Mouse (Mus musculus) midbrain, embryonic 13.5 days (tissue): Measurements from ENCODE around the gene 9330161L09Rik. TPM values are rescaled to one million over a fixed set of nuclear protein-coding genes. Genes with fewer than 3 reads are reported as not detected.

Source experiments
- ATAC-seq: fragments of 200-750 bp; cut with Nextera tagmentation; 2 replicates; pipeline ENCODE4 v1.8.0; 2017; ENCODE audit warnings: mild to moderate bottlenecking, moderate TSS enrichment, moderate library complexity
- H3K27ac ChIP-seq: fragments of 300-500 bp; sonication (generic); 2 replicates; pipeline ENCODE4 v1.5.1; 2015; ENCODE audit warnings: inconsistent platforms, mild to moderate bottlenecking, moderate library complexity
- H3K27me3 ChIP-seq: fragments of 300-500 bp; sonication (generic); 2 replicates; pipeline ENCODE4 v1.6.1; 2015; ENCODE audit warnings: mild to moderate bottlenecking, inconsistent platforms
- H3K36me3 ChIP-seq: fragments of 300-500 bp; sonication (generic); 2 replicates; pipeline ENCODE4 v1.6.1; 2015; ENCODE audit warnings: mild to moderate bottlenecking, inconsistent platforms
- H3K4me1 ChIP-seq: fragments of 300-500 bp; sonication (generic); replicated peaks from 2 replicates; pipeline ENCODE4 v1.6.1; 2015; ENCODE audit warnings: inconsistent platforms
- H3K4me2 ChIP-seq: fragments of 300-500 bp; sonication (generic); replicated peaks from 2 replicates; pipeline ENCODE4 v1.6.1; 2015; ENCODE audit warnings: moderate library complexity, mild to moderate bottlenecking, inconsistent platforms
- H3K4me3 ChIP-seq: fragments of 300-500 bp; sonication (generic); replicated peaks from 2 replicates; pipeline ENCODE4 v1.5.1; 2015; ENCODE audit warnings: mild to moderate bottlenecking, inconsistent platforms
- H3K9ac ChIP-seq: fragments of 300-500 bp; sonication (generic); replicated peaks from 2 replicates; pipeline ENCODE4 v1.6.1; 2015; ENCODE audit warnings: mild to moderate bottlenecking, inconsistent platforms
- H3K9me3 ChIP-seq: fragments of 300-500 bp; sonication (generic); 2 replicates; pipeline ENCODE4 v1.6.1; 2016; ENCODE audit warnings: mild to moderate bottlenecking, inconsistent platforms
- WGBS: fragments of 180-500 bp; shearing (Covaris S2); methylation state at CpG from one replicate; pipeline ENCODE4 v1.1.7; 2015; 5-methylcytosine and 5-hydroxymethylcytosine counted together
- polyA plus RNA-seq: library from polyadenylated mRNA; unstranded; fragments of >200 nt; fragmentation: Nextera tagmentation; extraction: Ambion mirVana; gene quantifications from 2 replicates; pipeline ENCODE4 v1.2.1, GENCODE M21; 2015

The 9330161L09Rik gene
- polyA plus RNA-seq, 1 experiment from 2014 or later = 1.2 TPM

GRCm38 (mm10) chr12:103360812-103361211 lies 46.8 kb downstream of the 9330161L09Rik start:
- Histone ChIP-seq H3K4me1 (peaks cover 7% of the 10 kb centered on the region; the same call in 1 of the 2 replicates), H3K27me3 (no peaks in the 10 kb centered on the region), H3K9me3 (no peaks in the 10 kb centered on the region), H3K27ac (no peak overlapping the region), H3K9ac (no peak overlapping the region), H3K4me2 (no peak overlapping the region), H3K36me3 (no peaks in the 10 kb centered on the region), H3K4me3 (no peak overlapping the region)
- WGBS = 87% methylated on average over 8 of the region's 8 CpGs
- no peak for ATAC-seq

GRCm38 (mm10) chr12:103358951-103359801 lies 48.4 kb downstream of the 9330161L09Rik start:
- Histone ChIP-seq H3K36me3 (no peaks in the 10 kb centered on the region), H3K27me3 (no peaks in the 10 kb centered on the region), H3K9ac (no peak overlapping the region), H3K27ac (no peak overlapping the region), H3K4me1 (peaks cover 7% of the 10 kb centered on the region; the same call in 1 of the 2 replicates), H3K4me2 (no peak overlapping the region), H3K9me3 (no peaks in the 10 kb centered on the region), H3K4me3 (no peak overlapping the region)
- ATAC-seq = no peak
- WGBS = 67% methylated on average over 4 of the region's 4 CpGs

- H3K4me3 ChIP-seq = no peak overlapping the region
- H3K9me3 ChIP-seq = no peaks in the 10 kb centered on the region
- H3K36me3 ChIP-seq = no peaks in the 10 kb centered on the region
- WGBS = 79% methylated on average over 8 of the region's 8 CpGs
- H3K4me2 ChIP-seq = no peak overlapping the region
- no peak for ATAC-seq
- H3K4me1 ChIP-seq = peaks cover 12% of the 10 kb centered on the region
- no peak overlapping the region for H3K9ac ChIP-seq
- H3K27ac ChIP-seq = no peak overlapping the region
- H3K27me3 ChIP-seq = no peaks in the 10 kb centered on the region
These were observed 49.4 kb downstream of the 9330161L09Rik start for GRCm38 (mm10) chr12:103358216-103358615.

Other genes starting within 250 kb of the 9330161L09Rik start
- gene Prima1, start 165.7 kb downstream of the 9330161L09Rik start, polyA plus RNA-seq = 1.6 and 2.1 TPM in 2 replicates
- 19.4 and 21.1 TPM in 2 replicates for gene Fam181a, start 96.8 kb downstream of the 9330161L09Rik start, polyA plus RNA-seq
- 0.57 and 0.82 TPM in 2 replicates for gene Asb2, start 51.8 kb downstream of the 9330161L09Rik start, polyA plus RNA-seq
- 18.3 and 19.6 TPM in 2 replicates for gene Otub2, start 19.1 kb downstream of the 9330161L09Rik start, polyA plus RNA-seq
- gene Ddx24, start 18.0 kb upstream of the 9330161L09Rik start, polyA plus RNA-seq = 138 and 163 TPM in 2 replicates
- gene Ifi27, start 26.4 kb upstream of the 9330161L09Rik start, polyA plus RNA-seq = 5.2 and 6.2 TPM in 2 replicates
- gene Ifi27l2a, start 35.9 kb upstream of the 9330161L09Rik start, polyA plus RNA-seq = 3.0 and 6.2 TPM in 2 replicates
- gene Ifi27l2b, start 49.4 kb upstream of the 9330161L09Rik start, polyA plus RNA-seq = not detected in 2 replicates
- gene Ppp4r4, start 124.5 kb upstream of the 9330161L09Rik start, polyA plus RNA-seq = 2.0 and 2.2 TPM in 2 replicates
- 0.05 TPM in 1 of 2 replicates, not detected in the other for gene Serpina10, start 223.6 kb upstream of the 9330161L09Rik start, polyA plus RNA-seq
- gene Serpina6, start 249.4 kb upstream of the 9330161L09Rik start, polyA plus RNA-seq = 0.26 TPM in 1 of 2 replicates, not detected in the other